Mouse (Mus musculus): ENCODE measurements at regions not wholly inside any gene's neighbourhood (a gene's known extent, or its start where the extent isn't known, plus 50 kb on each side); places are given as distances from the start of the nearest gene placed in this dataset.

- no peak for TF ChIP-seq POLR2A (IDR thresholded peaks at IDR 0.05; ENCODE audit: control insufficient read depth, extremely low read depth, insufficient read depth, low read length, poor library complexity)
- no peak for TF ChIP-seq CTCF (IDR thresholded peaks at IDR 0.05; ENCODE audit: borderline replicate concordance, control insufficient read depth, extremely low read depth, insufficient read depth, low read length, poor library complexity)
Observed at GRCm38 (mm10) chr12:35674487-35674886, 139.6 kb upstream of the Ahr start.
